Mouse (Mus musculus) layer of hippocampus, postnatal 10 days (tissue): ENCODE data around the gene Alkbh3. TPM values are rescaled to one million over a fixed set of nuclear protein-coding genes. Genes with fewer than 3 reads are reported as not detected.

Source experiments
- DNase-seq, 2 experiments: peaks; one replicate each; pipeline ENCODE4 v3.0.0; 2021; ENCODE audit warnings: low spot score in 2 of 2
- total RNA-seq, 2 experiments: library from RNA; stranded (reverse); gene quantifications; 2 replicates each; pipeline ENCODE4 v1.2.3; 2021

The Alkbh3 gene
- total RNA-seq, 2 experiments from 2014 or later, result 22.6 to 26.9 TPM

GRCm38 (mm10) chr2:93996254-93996653 lies 14.4 kb downstream of the Alkbh3 start, which contains the start of gene Gm27027:
Gene Gm27027, minus strand, starts transcription at chr2:93996354.
- DNase-seq, result no peak

GRCm38 (mm10) chr2:93992810-93993209 lies 17.8 kb downstream of the Alkbh3 start:
- no peak for DNase-seq

DNA sequence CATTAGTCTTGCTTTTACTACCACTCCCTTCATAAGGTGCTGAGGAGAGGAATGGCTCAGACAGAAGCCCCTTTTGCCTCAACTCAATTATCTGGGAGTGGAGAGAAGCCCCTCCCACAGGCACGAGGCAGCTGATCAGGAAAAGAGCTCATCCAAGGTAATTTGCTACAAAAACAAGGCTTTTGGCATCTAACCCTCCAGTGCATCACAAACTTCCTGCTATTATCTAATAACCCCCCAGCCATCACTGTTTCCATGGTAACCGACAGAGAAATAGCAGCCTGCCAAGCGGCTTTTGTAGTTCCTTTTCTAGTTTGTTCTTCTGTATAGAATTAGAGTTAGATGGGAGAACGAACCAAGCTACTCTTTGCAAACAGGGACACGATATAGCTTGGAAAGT lies 18.3 kb downstream of the Alkbh3 start:
- no peak for DNase-seq

GRCm38 (mm10) chr2:93991336-93991735 lies 19.3 kb downstream of the Alkbh3 start:
- no peak for DNase-seq

DNA sequence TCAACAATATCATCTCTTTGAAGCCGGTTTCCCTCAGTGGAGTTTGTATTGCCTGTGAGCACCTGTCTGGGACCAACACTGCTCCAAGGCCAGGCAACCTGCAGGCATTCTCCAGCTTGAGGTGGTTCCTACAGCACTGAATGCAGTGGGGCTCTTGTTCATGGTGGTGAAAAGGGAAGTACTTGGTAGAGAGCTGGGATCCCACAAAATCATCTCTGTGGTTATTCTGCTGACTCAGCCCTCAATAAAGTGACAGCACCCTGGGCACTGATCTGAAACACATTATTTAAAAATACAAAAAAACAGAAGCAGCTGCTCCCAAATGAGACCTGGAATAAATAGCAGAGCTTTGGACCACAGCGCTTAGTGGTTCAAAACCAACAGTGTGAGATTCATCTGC lies 22.2 kb downstream of the Alkbh3 start:
- DNase-seq, result no peak

- no peak for DNase-seq
Measured at GRCm38 (mm10) chr2:93982457-93983235, 28.0 kb downstream of the Alkbh3 start.

- DNase-seq, result no peak
Measured at GRCm38 (mm10) chr2:93979249-93980120, 31.1 kb downstream of the Alkbh3 start.

DNA sequence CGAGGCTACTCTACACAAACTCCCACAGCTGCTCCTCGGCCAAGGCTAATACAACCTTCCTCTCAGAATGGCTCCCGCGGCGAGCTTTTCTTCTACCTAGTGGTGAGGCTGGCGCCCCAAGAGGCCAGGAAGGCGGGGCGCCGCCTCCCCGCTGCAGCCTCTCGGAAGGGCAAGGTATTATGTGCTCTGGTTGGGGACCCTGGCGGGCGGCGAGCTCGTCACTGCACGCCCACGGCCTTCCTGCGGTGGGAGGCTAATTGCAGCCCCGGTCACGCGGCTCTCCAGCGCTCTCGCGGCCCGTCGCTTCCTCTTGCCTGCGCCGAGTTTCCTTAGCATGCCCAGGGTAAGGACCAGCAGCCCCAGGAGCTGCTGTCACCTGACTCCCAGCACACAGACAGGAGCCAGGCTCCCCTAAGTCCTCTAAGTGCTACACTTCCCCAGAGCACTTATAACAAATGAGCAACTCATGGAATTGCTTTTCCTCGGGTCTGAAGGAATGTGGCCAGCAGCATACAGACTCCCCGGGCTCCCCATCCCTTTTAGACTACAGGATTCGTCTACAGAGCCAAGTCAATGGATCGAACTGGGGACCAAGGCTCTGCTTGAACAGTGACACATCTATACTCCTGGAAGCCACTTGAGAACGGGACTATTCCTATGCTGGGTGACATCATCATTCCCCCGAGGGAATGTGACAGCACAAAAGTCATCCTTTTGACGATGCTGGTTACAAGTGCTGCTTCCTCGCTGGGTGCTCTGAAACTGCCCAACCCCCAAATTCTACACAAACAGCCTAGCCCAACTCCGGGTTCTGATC lies 34.0 kb downstream of the Alkbh3 start:
- DNase-seq, result peak; percentile 55 to 62

- DNase-seq, result no peak
Measured at GRCm38 (mm10) chr2:93975526-93976435, 34.8 kb downstream of the Alkbh3 start.

- DNase-seq, result no peak
Measured at GRCm38 (mm10) chr2:93975041-93975440, 35.6 kb downstream of the Alkbh3 start.

DNA sequence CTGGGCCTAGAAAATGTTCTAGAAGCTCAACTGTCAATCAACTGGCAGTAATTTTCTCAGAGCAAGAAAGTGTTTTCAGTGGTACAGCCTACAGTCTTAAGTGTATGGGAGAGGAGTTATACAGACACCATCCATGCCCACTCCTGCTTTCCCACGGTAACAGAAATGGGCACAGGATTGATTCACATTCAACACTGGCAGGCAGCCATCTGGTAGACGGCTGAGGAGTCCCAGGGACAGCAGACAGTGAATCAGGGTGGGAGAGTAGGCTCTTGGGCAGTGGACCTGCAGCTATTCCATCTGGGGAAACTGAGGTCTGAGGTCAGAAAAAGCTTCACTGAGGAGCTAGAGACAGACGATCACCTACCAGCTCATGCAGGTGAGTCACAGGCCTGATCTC lies 39.0 kb downstream of the Alkbh3 start:
- no peak for DNase-seq

DNA sequence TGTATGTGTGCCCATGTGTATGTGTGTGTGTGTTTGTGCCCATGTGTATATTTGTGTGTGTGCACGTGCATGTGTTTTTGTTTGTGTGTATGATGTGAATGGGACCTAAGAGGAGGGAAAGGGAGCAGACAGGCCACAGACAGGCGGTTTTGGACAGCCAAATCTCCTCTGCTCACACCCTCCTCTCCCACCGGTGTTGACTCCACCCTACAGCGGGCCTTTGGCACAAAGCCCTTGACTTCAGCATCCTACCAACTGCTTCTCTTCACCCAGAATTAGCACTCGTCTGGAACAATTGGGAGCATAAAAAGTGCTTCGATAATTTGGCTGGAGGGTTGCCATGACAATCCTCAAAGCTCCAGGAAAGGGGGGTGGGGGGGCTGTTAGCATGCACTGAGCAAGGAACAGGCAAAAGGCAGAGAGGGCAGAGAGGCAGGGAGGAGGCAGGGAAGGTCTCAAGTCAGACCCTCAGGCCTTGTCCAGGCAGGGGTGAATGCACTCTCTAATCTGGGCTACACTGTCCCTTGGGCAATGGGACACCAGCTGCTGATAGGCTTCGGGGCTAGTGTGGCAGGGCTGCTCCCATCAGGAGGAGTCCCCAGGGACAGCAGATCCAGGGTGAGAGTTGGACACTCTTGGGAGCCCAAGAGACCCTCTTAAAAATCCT lies 46.0 kb downstream of the Alkbh3 start:
- peak; percentile 48 to 66 for DNase-seq

- DNase-seq, result no peak
Measured at GRCm38 (mm10) chr2:93963802-93964201, 46.8 kb downstream of the Alkbh3 start.

DNA sequence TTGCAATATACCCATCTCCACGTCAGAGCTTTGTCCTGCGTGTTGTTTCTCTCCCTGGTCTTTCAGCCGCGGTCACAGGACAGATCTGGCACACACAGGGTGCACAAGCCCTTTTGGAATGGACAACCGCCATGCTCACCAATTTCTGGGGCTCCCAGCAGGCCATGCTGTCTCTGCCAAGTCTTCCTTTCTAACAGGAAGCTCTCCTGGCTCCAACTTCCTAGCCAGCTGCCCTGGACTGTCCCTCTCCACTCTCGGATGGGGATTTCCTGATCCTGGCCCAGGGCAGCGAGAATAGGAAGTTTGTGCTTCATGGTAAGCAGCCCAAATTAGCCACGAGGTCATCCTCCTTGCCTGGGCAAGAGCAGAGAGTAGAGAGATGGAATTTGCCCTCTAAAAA lies 48.9 kb downstream of the Alkbh3 start:
- DNase-seq, result no peak

DNA sequence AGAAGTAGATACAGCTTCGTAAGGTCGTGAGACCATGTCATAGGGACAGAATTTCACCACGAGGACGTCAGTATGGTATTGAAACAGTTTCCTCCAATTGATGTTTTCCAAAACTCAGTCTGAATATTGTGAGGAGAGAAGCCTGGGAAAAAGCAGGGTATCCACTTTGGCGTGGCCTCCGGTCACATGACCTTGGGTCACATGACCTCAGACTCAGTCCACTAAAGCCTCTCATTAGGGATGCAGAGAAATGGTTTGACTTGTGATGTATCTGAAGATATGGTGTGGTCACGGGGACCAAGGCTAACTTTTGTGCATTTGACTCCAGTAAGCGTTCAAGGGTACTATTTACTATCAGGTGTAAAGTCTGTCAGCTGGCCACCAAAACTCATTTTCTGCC lies 51.3 kb downstream of the Alkbh3 start:
- DNase-seq, result no peak

DNA sequence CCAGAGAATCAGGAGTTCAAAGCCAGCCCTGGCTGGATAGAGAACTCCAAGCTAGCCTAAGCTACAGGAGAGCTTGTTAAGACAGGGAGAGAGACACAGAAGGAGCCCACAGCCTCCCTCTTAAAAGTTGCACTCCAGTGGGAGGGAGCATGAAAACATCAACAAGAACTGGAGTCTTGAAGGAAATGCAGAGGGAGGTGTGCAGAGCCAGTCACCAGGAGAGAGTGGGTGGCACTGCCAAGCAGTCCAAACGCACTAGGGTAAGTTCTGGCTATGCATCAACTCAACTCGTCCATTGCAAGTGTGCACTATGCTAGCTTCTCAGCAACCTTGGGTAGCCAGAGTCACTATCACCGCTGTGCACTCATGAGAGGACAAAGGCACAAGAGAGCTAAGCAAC lies 52.4 kb downstream of the Alkbh3 start:
- no peak for DNase-seq

GRCm38 (mm10) chr2:93957785-93958175 lies 52.8 kb downstream of the Alkbh3 start:
- DNase-seq, result no peak

DNA sequence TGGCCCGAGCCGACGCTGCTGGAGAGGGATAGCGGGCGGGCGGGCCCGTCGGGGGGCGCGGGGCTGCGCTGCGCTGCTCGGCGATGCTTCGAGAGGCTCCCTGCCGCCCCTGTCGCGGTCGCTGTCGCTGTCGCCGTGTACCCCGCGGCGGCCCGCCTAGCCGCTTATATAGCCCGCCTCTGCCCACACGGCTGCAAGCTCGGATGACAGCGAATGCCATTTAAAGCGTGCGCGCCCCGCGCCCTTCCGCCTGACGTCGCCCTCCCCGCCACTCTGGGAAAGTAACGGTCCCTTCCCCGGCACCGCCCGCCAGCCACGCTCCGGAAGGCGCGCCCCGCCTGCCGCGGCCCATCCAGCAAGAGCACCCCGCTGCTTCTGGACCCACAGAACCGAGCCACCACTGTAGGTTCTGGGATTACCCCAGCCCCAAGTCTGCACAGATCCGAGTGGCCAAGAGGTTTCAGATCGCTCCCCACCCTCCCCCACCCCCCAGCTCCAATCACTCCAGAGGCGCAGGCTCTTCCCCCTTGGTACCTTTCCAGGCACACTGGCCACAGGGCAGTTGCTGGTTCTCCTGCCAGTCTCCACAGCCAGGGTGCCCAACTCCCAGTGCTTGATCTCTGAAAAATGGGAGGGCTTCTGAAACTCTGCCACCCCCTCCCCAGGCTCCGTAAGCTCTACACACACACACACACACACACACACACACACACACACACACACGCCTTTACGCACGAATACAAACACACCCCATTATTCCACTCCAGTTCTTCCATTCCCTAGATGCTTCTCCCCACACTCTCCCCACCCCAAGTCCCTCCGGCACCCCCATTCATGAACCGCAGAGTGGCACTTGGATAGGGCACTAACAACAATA lies 53.5 kb downstream of the Alkbh3 start, which contains the start of gene Gm13889:
Gene Gm13889 (minus strand): TSS at position 294 of the 877 bp plus-strand sequence.
- peak; percentile 85 to 89 for DNase-seq

GRCm38 (mm10) chr2:93956331-93956801 lies 54.2 kb downstream of the Alkbh3 start:
- DNase-seq, result peak; percentile 65 to 69
